In the genomic region with DNA sequence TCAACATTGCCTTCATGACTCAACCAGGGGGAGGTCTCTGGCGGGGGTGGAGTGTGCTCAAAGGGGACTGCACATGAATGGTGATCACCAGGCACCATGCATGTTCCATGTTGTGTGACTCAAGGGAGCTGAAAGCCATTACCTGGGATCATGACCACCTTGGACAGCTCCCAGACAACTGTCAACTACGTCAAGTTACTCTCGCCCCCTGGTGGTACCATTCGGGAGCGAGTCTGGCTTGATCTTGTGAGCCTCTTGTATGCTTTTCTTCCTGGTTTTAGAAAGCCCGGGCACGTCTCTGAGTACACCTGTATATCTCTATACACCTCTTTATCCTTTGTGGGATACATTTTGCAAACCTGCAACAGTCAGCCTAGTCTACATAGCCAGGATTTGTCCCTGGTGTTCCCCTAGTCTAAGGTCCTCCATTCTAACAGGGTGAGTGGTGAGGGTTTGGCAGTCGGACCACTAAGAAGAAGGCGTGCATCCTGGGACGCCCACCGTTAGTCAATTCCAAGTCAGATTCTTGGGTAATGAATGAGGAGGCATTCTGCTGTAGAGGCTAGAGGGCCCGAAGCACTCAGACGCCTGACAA, we compare ENCODE assay signal across 8 mouse cellular contexts. TPM values are rescaled to one million over a fixed set of nuclear protein-coding genes. Genes with fewer than 3 reads are reported as not detected.
A peak's percentile ranks its signal among the peaks of the same experiment; 100 is the strongest.
DNase-seq lines count a peak whose midpoint lies in the region; ATAC-seq and TF ChIP-seq lines count a peak whose summit lies in the region.

No protein-coding gene starts in this region.

- peaks cover 22% of the 10 kb centered on the region for H3K4me1 ChIP-seq in hindbrain, embryonic 16.5 days (ENCODE audit: control insufficient read depth, insufficient read depth, low read depth, low read length)

- peak overlapping the region; percentile 76 for H3K4me2 ChIP-seq in hindbrain, embryonic 16.5 days (ENCODE audit: low read length)

- H3K27me3 ChIP-seq in Patski = no peaks in the 10 kb centered on the region
- H3K27me3 ChIP-seq in hindbrain, embryonic 16.5 days (replicated peaks; ENCODE audit: control insufficient read depth, insufficient read depth, low read length) = peaks cover 18% of the 10 kb centered on the region

- peak overlapping the region; percentile 90 for H3K9ac ChIP-seq in hindbrain, embryonic 16.5 days (ENCODE audit: low read depth, low read length)

- H3K4me3 ChIP-seq in hindbrain, embryonic 16.5 days (ENCODE audit: low read length) = peak overlapping the region; percentile 71

- H3K36me3 ChIP-seq in hindbrain, embryonic 16.5 days (ENCODE audit: control insufficient read depth, insufficient read depth, low read length) = no peaks in the 10 kb centered on the region

- DNase-seq in Patski (ENCODE audit: low read depth, low spot score) = peak; percentile 69
- peak; percentile 88 for DNase-seq in cerebellum, adult 9-10 months
- DNase-seq in frontal cortex, postnatal 14 days (ENCODE audit: low spot score in 2 of 2) = peak; percentile 66 to 71
- peak; percentile 66 for DNase-seq in left cerebral cortex, adult 11 months (ENCODE audit: low spot score)
- DNase-seq in lung, postnatal 36 days = peak; percentile 92
- DNase-seq in retina, postnatal 7 days (ENCODE audit: low read depth, low spot score) = peak; percentile 74
- peak; percentile 44 for DNase-seq in urinary bladder, postnatal 10 days (ENCODE audit: low spot score)

- CTCF ChIA-PET in Patski (lab: Charles Lee) = interaction anchor here (0.7 to 10.9 kb wide), 6 partner anchors 11 to 41 kb away, joined by 3 to 119 read pairs (median 4); a partner anchor contains a TSS

- WGBS in hindbrain, embryonic 16.5 days = 0% methylated on average over 13 of the region's 13 CpGs

- no peaks in the 10 kb centered on the region for H3K9me3 ChIP-seq in hindbrain, embryonic 16.5 days (ENCODE audit: control insufficient read depth, low read length)

- peak overlapping the region; percentile 91 for H3K27ac ChIP-seq in hindbrain, embryonic 16.5 days (ENCODE audit: low read depth, low read length)

- TF ChIP-seq CTCF in Patski (IDR thresholded peaks at IDR 0.05) = no peak

- peak; percentile 42 for ATAC-seq in Patski
- peak; percentile 67 for ATAC-seq in hindbrain, embryonic 16.5 days

- in situ Hi-C loops in Patski (cut with MboI; ENCODE audit: low pct_unique_long_range_greater_than_20kb) = loop anchor here (5.0 kb wide), 1 partner anchor 35 kb away; a partner anchor contains a TSS

- POLR2A ChIA-PET in Patski (lab: Charles Lee) = no interaction called here

RNA-seq across cellular contexts. Expression of a gene that starts 3.3 kb away (rescaled TPM):
- 249 TPM for polyA plus RNA-seq in Patski (2021)
- 481 and 505 TPM in 2 replicates for polyA plus RNA-seq in hindbrain, embryonic 16.5 days (2015; fragmentation: Nextera tagmentation; extraction: Ambion mirVana)

RNA-seq across cellular contexts. Expression of a gene that starts 6.8 kb away (rescaled TPM):
- polyA plus RNA-seq in Patski (2021) = 0.10 TPM
- polyA plus RNA-seq in hindbrain, embryonic 16.5 days (2015; fragmentation: Nextera tagmentation; extraction: Ambion mirVana) = 6.7 and 7.4 TPM in 2 replicates

RNA-seq across cellular contexts. Expression of a gene that starts 20.6 kb away (rescaled TPM):
- 0.09 TPM for polyA plus RNA-seq in Patski (2021)
- polyA plus RNA-seq in hindbrain, embryonic 16.5 days (2015; fragmentation: Nextera tagmentation; extraction: Ambion mirVana) = 0.19 and 0.23 TPM in 2 replicates

RNA-seq across cellular contexts. Expression of a gene that starts 26.0 kb away (rescaled TPM):
- polyA plus RNA-seq in Patski (2021) = 98.6 TPM
- 13.5 and 15.5 TPM in 2 replicates for polyA plus RNA-seq in hindbrain, embryonic 16.5 days (2015; fragmentation: Nextera tagmentation; extraction: Ambion mirVana)

RNA-seq across cellular contexts. Expression of a gene that starts 30.4 kb away (rescaled TPM):
- polyA plus RNA-seq in Patski (2021) = 11.4 TPM
- polyA plus RNA-seq in hindbrain, embryonic 16.5 days (2015; fragmentation: Nextera tagmentation; extraction: Ambion mirVana) = 15.7 and 17.2 TPM in 2 replicates

Comparison
In these comparisons a context has a peak if more than half of its experiments do, and no peak if none do; other contexts are left out.
1. Peak in every context shown above with its lines: DNase-seq, ATAC-seq, H3K4me3 ChIP-seq and H3K27ac ChIP-seq.